Comparison of ENCODE assay signal across 23 mouse cellular contexts in genomic region chr2:152823770-152824169, GRCm38 (mm10). TPM values are rescaled to one million over a fixed set of nuclear protein-coding genes. Genes with fewer than 3 reads are reported as not detected.
DNase-seq lines count a peak whose midpoint lies in the region; ATAC-seq lines count a peak whose summit lies in the region.
"Had no signal": no experiment of that assay in that cellular context is flagged by ENCODE, and none has a peak within 500 bp of the region (broad histone marks: within the 10 kb centered on the region; RNA-seq: fewer than 3 reads in every experiment).

No protein-coding gene starts in this region.

- H3K27ac ChIP-seq in heart, embryonic 13.5 days (replicated peaks), result no peak overlapping the region
- peak overlapping the region; percentile 98 for H3K27ac ChIP-seq in liver, embryonic 13.5 days
- no peak overlapping the region for H3K27ac ChIP-seq in liver, embryonic 11.5 days (ENCODE audit: low read depth, low read length)
- H3K27ac ChIP-seq in brown adipose tissue, adult 24 weeks (replicated peaks; ENCODE audit: low read depth, low read length), result peak overlapping the region; percentile 17; the same call in 1 of the 2 replicates
- H3K27ac ChIP-seq: embryonic facial prominence, embryonic 15.5 days; forebrain, embryonic 10.5 days; limb, embryonic 15.5 days; lung, embryonic 15.5 days; midbrain, embryonic 10.5 days; stomach, postnatal 0 days had no signal

- peaks cover 94% of the 10 kb centered on the region for H3K4me1 ChIP-seq in heart, embryonic 13.5 days
- peaks cover 97% of the 10 kb centered on the region for H3K4me1 ChIP-seq in liver, embryonic 13.5 days (replicated peaks)
- H3K4me1 ChIP-seq in liver, embryonic 11.5 days (replicated peaks; ENCODE audit: control insufficient read depth, insufficient read depth, low read length), result peaks cover 61% of the 10 kb centered on the region
- peaks cover 62% of the 10 kb centered on the region for H3K4me1 ChIP-seq in brown adipose tissue, adult 24 weeks (ENCODE audit: control insufficient read depth, insufficient read depth, insufficient read length, low read length)

- no peak overlapping the region for H3K9ac ChIP-seq in heart, embryonic 13.5 days
- peak overlapping the region; percentile 96 for H3K9ac ChIP-seq in liver, embryonic 13.5 days
- H3K9ac ChIP-seq in liver, embryonic 11.5 days (ENCODE audit: low read depth, low read length), result no peak overlapping the region
- H3K9ac ChIP-seq: embryonic facial prominence, embryonic 15.5 days; forebrain, postnatal 0 days; limb, embryonic 15.5 days; lung, embryonic 15.5 days had no signal

- peak overlapping the region; percentile 81 for H3K4me2 ChIP-seq in heart, embryonic 13.5 days
- peak overlapping the region; percentile 86 for H3K4me2 ChIP-seq in liver, embryonic 13.5 days
- H3K4me2 ChIP-seq in liver, embryonic 11.5 days, result no peak overlapping the region
- H3K4me2 ChIP-seq: embryonic facial prominence, embryonic 15.5 days; limb, embryonic 15.5 days; lung, embryonic 15.5 days had no signal

- WGBS in heart, embryonic 13.5 days, result 95% methylated on average over 1 of the region's 1 CpGs
- 78% methylated on average over 1 of the region's 1 CpGs for WGBS in liver, embryonic 13.5 days (ENCODE audit: insufficient replicate concordance)
- WGBS in liver, embryonic 11.5 days, result 91% methylated on average over 1 of the region's 1 CpGs

- H3K4me3 ChIP-seq in heart, embryonic 13.5 days, result no peak overlapping the region
- peak overlapping the region; percentile 88; the same call in 1 of the 2 replicates for H3K4me3 ChIP-seq in liver, embryonic 13.5 days (replicated peaks)
- H3K4me3 ChIP-seq in liver, embryonic 11.5 days (ENCODE audit: low read depth, low read length), result no peak overlapping the region
- H3K4me3 ChIP-seq in brown adipose tissue, adult 24 weeks (ENCODE audit: insufficient read depth, low read depth, low read length), result no peak overlapping the region
- H3K4me3 ChIP-seq: embryonic facial prominence, embryonic 15.5 days; forebrain, embryonic 10.5 days; limb, embryonic 15.5 days; lung, embryonic 15.5 days; midbrain, embryonic 10.5 days had no signal

- peak; percentile 27 for DNase-seq in cerebellum, adult 9-10 months
- DNase-seq in cerebellum, adult 8-10 months, result no peak
- DNase-seq in heart, postnatal 4 days, result no peak
- DNase-seq in liver, embryonic 13.5 days, result no peak
- DNase-seq in liver, embryonic 11.5 days (ENCODE audit: low spot score), result no peak
- DNase-seq: adrenal gland, adult 2 months; cerebellum, adult 11-12 months; forebrain, postnatal 0 days; heart, postnatal 36 days; left cerebral cortex, postnatal 4 days; lung, postnatal 4 days; thymus, adult 2 months had no signal

- H3K9me3 ChIP-seq in heart, embryonic 13.5 days, result no peaks in the 10 kb centered on the region
- no peaks in the 10 kb centered on the region for H3K9me3 ChIP-seq in liver, embryonic 13.5 days (replicated peaks)
- no peaks in the 10 kb centered on the region for H3K9me3 ChIP-seq in liver, embryonic 11.5 days (ENCODE audit: control insufficient read depth, low read length)
- H3K9me3 ChIP-seq: embryonic facial prominence, embryonic 15.5 days; forebrain, embryonic 10.5 days; limb, embryonic 15.5 days; lung, embryonic 15.5 days; midbrain, embryonic 10.5 days had no signal

- ATAC-seq in heart, embryonic 13.5 days (ENCODE audit: extremely low read depth, insufficient number of reproducible peaks, low FRiP score, low TSS enrichment), result no peak
- ATAC-seq in liver, embryonic 13.5 days (ENCODE audit: low read depth), result no peak
- no peak for ATAC-seq in liver, embryonic 11.5 days (replicated peaks; ENCODE audit: low FRiP score)
- no peak for ATAC-seq in inflammation-experienced regulatory T-cells, adult 6 months
- ATAC-seq: forebrain, postnatal 0 days; hindbrain, embryonic 16.5 days; intestine, embryonic 16.5 days had no signal

- peaks cover 29% of the 10 kb centered on the region for H3K36me3 ChIP-seq in heart, embryonic 13.5 days
- H3K36me3 ChIP-seq in liver, embryonic 13.5 days, result peaks cover 86% of the 10 kb centered on the region
- peaks cover 9% of the 10 kb centered on the region; the same call in 1 of the 2 replicates for H3K36me3 ChIP-seq in liver, embryonic 11.5 days (ENCODE audit: control insufficient read depth, insufficient read depth, low read length)

- no peaks in the 10 kb centered on the region for H3K27me3 ChIP-seq in heart, embryonic 13.5 days (replicated peaks)
- no peaks in the 10 kb centered on the region for H3K27me3 ChIP-seq in liver, embryonic 13.5 days
- H3K27me3 ChIP-seq in liver, embryonic 11.5 days (replicated peaks; ENCODE audit: control insufficient read depth, insufficient read depth, low read length), result no peaks in the 10 kb centered on the region
- H3K27me3 ChIP-seq: embryonic facial prominence, embryonic 15.5 days; limb, embryonic 15.5 days; lung, embryonic 15.5 days had no signal

RNA-seq across cellular contexts. Expression of gene Bcl2l1, which starts 7.8 kb away (rescaled TPM):
- 59.6 and 62.8 TPM in 2 replicates for polyA plus RNA-seq in heart, embryonic 13.5 days (2015; fragmentation: Nextera tagmentation; extraction: Ambion mirVana)
- 10 to 100 TPM; 39.0 to 45.0 TPM for total RNA-seq in heart, postnatal 4 days (2021)
- 148 and 164 TPM in 2 replicates for polyA plus RNA-seq in liver, embryonic 13.5 days (2015; fragmentation: Nextera tagmentation; extraction: Ambion mirVana)
- polyA plus RNA-seq in liver, embryonic 11.5 days (2014; fragmentation: Nextera tagmentation; extraction: Ambion mirVana), result 61.7 and 69.3 TPM in 2 replicates
- 22.5 and 23.5 TPM in 2 replicates for polyA plus RNA-seq in brown adipose tissue, adult 24 weeks (2012; ENCODE audit: insufficient read depth, insufficient read length, missing spikeins)
- 10 to 100 TPM; 36.5 to 64.5 (median 41.8) TPM for polyA plus RNA-seq in inflammation-experienced regulatory T-cells, adult 6 months (2017; shearing (Covaris generic))

RNA-seq across cellular contexts. Expression of gene Tpx2, which starts 24.0 kb away (rescaled TPM):
- polyA plus RNA-seq in heart, embryonic 13.5 days (2015; fragmentation: Nextera tagmentation; extraction: Ambion mirVana), result 51.1 and 55.5 TPM in 2 replicates
- 10 to 100 TPM; 42.4 to 51.9 TPM for total RNA-seq in heart, postnatal 4 days (2021)
- 59.8 and 79.4 TPM in 2 replicates for polyA plus RNA-seq in liver, embryonic 13.5 days (2015; fragmentation: Nextera tagmentation; extraction: Ambion mirVana)
- 107 and 118 TPM in 2 replicates for polyA plus RNA-seq in liver, embryonic 11.5 days (2014; fragmentation: Nextera tagmentation; extraction: Ambion mirVana)
- not detected in 2 replicates for polyA plus RNA-seq in brown adipose tissue, adult 24 weeks (2012; ENCODE audit: insufficient read depth, insufficient read length, missing spikeins)
- polyA plus RNA-seq in inflammation-experienced regulatory T-cells, adult 6 months (2017; shearing (Covaris generic)), result 10 to 100 TPM in 1 of 3 experiments, 1 to 10 TPM in 2; 5.3 to 56.1 (median 5.7) TPM

Comparison
In these comparisons a context has a peak if more than half of its experiments do, and no peak if none do; other contexts are left out.
1. H3K27ac ChIP-seq: peak in liver, embryonic 13.5 days (single experiment) and brown adipose tissue, adult 24 weeks (single experiment); none in heart, embryonic 13.5 days (single experiment) and liver, embryonic 11.5 days (single experiment).